Mouse (Mus musculus) right cerebral cortex, adult 18-20 months (tissue): ENCODE measurements around the gene Slc17a4.
A peak's percentile ranks its signal among the peaks of the same experiment; 100 is the strongest.

Source experiments
- DNase-seq: peaks from one replicate; pipeline ENCODE4 v3.0.0; 2022; ENCODE audit warnings: mixed read lengths

Gene Slc17a4

DNA sequence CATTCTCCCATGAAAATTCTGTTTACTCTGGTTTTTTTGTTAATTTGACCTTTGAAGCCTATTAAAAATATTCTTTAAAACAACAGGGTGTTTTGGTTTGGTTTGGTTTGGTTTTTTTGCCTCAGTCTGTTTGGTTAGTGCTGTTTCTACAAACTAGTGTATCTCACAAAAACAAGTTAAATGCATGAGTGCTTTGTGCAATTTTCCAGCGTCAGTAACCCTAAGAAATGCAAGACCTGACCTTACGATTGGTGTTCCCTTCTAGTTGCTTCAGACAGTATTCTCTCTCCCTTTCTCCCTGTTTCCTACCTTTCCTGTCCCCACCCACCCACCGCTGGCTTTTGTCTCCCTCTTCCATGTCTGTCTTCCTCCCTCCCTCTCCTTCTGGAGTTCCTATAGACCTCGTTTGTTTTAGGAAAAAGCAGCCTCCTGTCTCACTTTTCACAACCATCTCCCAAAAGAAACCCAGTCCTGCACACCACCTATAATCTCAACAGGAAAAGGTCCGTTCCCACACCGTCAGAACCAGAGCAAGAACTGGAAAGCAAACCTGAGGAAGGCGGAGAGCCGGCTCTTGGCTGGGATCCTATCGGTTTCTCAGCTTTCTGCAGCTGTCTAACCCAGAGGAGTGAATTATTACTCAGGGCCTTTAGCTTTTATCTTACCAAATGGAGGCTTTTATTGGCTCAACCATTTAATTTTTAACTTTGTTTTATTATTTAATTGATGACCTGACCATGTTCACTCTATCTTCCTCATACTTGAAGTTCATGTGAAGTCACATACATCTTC lies at the start of gene Slc17a4:
Gene Slc17a4, minus strand, starts transcription at position 634 of the 792 bp plus-strand sequence.
- no peak for DNase-seq

DNA sequence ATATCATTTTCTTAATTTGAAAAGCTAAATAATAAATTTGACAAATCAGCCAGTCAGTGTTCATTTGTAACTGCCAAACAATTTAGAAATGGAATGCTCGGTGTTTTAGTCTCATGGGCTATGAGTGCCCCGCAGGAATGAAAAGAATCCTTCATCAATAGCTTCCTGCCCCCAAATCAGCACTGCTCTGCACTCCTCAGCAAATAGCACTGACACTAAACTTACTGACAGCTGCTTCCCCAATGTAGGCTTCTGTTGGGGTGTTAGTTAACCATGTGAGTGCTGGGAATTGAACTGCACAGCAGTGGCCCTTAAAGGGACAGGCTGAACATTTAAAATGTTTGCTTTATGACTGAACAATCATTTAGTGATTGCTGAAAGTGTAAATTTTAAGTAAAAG lies 45.0 kb upstream of the Slc17a4 start:
- DNase-seq = no peak

DNA sequence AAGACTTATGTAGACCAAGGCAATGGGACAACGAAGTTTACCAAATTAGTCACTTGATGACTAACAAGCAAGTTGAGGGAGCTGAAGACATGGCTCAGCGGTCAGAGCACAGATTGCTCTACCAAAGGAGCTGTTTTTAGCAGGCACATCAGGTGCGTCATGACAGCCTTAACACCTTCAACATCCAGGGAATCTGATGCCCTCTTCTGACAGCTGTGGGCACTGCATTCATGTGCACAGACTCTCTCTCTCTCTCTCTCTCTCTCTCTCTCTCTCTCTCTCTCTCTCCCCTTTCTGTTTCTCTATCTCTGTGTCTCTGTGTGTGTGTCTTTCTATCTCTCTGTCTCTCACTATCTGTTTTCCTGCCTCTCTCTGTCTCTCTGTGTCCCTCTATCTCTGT lies 36.1 kb upstream of the Slc17a4 start:
- DNase-seq = no peak

DNA sequence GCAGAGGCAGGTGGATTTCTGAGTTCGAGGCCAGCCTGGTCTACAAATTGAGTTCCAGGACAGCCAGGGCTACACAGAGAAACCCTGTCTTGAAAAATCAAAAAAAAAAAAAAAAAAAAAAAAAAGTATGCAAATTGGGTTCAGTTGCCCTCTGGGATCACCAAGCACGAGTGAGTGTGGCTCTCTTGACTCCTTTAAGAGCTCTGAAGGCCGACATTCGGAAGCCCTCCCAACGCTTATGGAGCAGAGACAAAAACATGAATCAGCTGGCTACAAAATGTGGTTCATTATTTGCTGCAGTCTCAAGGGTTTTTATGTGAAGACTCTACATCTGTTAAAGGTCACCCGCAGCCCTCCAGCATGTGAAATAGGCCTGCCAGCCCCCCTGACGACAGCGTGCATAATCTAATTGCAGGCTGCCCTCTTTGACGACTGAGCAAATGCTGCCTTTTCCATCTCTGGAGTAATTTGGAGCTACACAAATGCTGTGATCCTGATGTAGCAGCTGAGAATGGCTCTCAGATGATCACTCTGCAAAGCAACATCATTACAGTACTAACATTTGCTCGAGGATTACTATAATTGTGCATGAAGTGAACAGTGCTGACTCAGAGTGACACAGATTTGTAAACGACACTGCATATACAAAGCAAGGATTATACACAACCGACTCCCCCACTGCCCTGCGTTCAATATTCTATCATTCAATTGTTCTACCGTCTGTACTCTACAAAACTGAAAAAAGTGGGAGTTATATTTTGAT lies 34.9 kb upstream of the Slc17a4 start:
- DNase-seq = no peak

DNA sequence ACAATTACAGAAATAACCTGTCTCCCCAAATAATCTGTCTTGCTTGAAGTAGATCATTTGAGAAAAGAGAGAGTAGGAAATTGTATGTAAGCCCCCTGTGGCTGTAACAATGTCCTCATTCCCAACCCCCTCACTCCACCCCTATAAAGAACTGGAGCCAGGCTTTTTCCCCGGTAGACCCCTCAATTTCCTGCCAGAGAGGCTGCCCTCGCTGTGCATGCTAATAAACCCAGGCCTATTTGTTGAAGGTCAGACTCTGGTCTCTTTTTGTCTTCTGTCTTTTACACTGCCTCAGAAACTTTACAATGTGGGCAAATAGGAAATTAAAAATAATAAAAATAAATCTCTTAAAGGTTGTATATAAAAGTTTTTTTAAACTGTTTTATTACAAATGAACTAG lies 31.4 kb upstream of the Slc17a4 start:
- DNase-seq = no peak

DNA sequence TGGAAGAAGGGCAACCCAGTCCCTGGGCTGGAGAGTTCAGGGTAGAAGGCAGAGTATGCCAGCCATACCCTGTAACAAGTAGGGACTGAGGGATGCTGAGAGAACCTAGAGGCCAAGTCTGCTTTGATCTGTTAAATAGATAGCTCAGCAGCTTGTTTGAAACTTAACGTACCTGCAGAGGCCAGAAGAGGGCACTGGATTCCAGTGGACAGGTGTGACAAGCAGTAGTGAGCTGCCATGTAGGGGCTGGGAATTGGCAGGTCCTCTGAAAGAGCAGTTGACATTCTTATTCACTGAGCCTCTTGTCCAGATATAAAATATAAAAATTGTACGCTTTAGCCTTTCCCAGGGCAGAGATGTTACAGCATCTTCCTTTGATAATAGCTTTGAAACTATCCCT lies 28.1 kb upstream of the Slc17a4 start:
- no peak for DNase-seq

DNA sequence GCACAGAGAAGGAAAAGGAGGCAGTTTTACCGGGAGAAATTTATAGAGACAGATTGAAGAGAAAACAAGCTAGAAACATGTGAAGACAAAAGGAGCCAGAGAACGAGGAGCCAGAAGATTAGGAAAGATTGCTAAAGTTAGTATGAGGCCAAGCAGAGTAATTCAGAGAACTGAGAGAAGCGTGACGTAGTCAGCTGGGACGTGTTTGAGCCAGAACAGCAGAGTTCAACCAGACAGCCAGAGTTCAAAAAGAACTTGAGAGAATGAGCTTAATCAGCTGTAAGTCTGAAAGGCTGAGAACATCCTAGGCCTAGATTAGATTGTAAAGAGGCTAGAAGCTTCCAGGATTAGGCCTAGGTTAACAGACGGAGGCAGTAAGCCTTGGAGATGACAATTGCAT lies 25.5 kb upstream of the Slc17a4 start:
- DNase-seq = no peak

DNA sequence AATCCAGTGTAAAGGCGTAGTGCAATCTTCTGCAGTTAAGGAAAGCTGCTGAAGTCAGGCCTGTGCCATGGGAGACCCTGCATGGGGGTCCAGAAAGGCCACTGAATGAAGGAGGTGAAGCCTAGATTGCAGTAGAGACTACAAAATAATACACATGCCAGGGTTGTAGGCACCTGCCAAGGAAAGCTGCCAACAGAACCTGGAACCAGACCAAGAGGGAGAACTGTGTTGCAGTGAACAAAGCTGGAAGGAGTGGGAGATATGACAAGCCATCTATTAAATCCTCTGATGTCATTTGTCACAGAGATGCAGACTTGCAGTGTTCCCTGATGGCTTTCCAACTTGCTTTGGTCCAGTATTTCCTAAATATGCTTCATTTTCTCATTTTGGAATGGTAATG lies 23.9 kb upstream of the Slc17a4 start:
- DNase-seq = peak; percentile 17

DNA sequence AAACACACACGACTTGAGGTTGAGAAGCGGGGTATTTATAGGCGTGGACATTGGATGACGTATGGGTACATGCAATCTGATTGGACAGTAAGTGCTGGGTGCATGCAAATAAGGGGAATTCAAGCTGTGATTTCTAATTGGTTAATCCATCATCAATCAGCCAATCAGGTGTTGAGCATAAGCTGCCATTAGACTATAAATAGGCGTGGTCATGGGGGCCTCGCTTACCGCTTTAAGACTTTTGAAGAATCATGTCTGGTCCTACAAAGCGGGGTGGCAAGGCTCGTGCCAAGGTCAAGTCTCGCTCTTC lies 19.4 kb upstream of the Slc17a4 start, which contains the start of gene Hist1h2aa:
Gene Hist1h2aa, plus strand, starts transcription at position 252 of the 310 bp plus-strand sequence.
- DNase-seq = no peak

DNA sequence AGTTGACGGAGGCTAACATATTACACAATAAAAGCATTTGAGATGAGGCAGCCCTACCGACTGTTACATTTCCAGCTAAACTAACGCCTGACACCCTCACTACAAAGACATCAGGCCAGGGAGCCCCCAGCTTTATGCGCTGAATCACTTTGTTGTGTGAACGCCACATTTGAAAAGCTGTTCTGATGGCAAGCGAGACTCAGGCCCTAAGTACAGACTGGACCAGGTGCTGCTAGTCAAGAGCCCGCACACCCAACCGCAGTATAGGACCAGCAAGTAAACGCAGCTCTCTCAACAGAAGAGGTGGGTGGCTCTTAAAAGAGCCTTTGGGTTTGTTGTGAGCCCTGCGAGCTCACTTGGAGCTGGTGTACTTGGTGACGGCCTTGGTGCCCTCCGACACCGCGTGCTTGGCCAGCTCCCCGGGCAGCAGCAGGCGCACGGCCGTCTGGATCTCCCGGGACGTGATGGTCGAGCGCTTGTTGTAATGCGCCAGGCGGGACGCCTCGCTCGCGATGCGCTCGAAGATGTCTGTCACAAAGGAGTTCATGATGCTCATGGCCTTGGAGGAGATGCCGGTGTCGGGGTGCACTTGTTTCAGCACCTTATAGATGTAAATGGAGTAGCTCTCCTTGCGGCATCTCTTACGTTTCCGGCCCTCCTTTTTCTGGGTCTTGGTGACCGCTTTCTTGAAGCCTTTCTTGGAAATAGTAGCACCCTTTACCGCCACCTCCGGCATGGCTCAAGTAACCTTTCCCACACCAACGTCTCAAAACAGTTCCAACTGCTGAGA lies 18.8 kb upstream of the Slc17a4 start, which contains the start of gene Hist1h2ba:
Gene Hist1h2ba, minus strand, starts transcription at position 736 of the 790 bp plus-strand sequence.
- DNase-seq = no peak

DNA sequence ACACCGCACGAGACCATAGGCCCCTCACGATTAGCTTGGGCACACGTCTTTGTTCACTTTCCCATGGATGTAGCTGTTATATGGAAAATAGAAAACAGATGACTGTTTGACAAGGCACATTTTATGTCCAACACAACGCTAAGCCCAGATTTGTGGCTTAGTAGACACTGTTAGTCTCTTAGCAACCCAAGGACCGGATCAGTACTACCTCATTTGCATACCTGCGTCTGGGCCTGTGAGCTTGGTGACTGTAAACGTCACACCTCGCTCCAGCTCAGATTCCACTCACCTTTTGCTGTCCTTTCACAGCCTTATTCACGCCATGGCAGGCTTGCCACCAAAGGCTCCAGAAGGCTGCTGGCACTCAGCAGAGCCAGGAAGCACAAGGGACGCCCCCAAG lies 16.1 kb upstream of the Slc17a4 start:
- DNase-seq = no peak

DNA sequence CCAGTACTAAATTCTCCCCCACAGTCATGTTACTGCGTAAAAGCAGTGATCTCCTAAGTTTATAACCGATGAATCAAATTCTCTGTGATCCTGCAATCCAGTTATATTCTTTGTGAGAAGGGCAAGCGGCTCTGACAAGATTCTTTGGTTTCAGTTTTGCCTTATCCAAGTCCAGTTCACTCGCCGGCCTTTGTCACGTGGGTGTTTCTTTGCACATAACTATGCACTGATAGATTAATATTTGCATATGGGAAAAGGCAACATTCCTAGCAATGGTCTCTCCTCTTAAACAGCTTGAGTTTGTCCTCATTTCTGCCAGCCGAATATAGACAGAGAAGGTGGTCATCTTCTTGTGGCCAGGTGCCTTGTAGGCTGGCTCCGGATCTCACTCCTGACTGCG lies 15.7 kb upstream of the Slc17a4 start:
- no peak for DNase-seq

DNA sequence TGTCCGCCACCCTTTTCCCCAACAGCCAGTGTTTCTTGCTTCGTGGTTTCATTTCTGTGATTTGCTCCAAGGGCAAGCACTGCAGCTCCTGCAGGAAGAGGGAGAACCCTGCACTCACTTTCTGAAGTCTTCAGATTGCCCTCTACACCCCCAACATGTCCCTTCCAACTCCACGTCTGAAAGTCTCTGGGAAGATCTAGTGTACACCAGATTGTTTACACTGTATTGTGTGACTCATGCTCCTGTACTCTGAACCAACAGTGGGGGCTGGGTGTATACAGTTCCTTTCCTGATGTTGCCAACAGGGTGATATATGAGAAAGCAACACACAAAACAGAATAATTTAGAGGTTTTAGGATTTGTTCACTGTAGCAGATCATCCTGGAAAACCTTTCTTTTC lies 13.8 kb upstream of the Slc17a4 start:
- no peak for DNase-seq

DNA sequence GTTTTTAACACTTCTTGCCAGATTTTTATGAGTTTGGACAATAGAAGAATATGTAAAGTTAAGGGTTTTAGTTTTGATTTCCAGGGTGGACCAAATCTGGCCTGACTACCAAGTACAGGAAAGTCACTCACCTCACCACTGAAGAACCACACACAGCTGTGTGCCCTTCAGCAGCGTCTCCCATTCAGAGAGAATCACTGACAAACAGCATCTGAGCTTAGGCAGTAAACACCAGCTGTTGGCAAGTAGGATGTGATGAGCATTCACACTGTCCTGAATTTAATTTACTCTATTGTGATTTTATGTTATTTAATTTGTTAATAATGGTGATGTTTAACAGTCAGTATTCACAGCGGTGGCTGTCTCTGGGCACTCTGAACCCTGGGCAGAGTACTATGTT lies 11.0 kb upstream of the Slc17a4 start:
- no peak for DNase-seq

DNA sequence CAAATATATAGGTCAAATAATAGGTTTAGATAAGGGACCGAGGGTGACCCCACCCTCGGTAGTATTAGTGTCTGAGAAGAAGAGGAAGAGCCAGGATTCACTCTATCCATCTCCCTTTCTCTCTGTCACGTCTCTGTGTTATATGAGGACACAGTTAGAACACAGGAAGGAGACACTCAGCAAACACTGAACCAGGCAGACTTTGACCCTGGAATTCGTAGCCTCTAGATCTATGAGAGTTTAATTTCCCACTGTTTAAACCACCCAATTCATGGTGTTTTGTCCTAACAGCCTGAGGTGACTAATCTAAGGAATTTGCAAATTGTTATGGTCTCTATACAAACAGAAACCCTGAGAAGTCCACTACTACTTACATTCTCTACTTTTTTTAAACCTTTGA lies 2.9 kb upstream of the Slc17a4 start:
- DNase-seq = no peak

DNA sequence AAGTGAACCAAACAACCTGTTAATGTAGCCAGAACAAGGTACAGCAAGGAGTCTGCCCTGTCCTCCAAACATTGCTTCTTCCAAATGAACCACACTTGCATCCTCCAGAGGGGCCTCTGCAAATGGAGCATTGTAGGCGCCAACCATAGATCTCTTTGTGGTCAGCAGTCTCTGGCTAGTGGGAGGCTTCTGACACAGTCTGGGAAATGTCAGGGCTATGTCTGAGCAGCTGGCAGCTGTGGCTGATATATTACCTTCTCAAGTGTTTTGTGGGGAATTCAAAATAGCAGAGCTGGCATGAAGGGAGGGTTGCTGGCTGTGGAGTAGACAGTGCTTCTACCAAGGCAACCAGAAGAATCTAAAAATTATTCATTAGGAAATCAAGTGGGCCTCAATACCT lies 1.3 kb upstream of the Slc17a4 start:
- no peak for DNase-seq

DNA sequence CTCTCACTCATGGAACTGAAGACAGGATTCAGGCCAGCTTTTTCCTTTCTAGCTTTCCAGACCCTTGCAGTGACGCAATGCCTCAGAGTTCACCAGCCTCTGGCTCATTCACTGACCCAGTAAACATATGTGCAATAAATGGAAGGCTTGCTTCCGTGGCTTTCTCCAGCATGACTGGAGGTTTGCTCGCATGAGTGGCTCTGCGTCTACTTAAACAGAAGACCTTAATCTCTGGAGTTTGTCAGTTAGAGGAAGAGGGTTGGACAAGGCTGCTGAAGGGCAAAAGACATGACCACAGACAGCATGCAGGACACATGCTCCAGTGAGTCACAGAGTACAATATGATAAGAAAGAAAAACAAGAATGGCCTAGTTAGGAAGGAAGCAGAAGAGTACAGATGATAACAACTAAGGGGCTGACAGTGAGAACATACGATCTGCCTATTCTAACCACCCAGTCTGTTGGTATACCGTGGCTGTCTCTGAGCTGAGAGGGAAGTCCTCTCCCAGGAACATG lies 960 bp downstream of the Slc17a4 start:
- DNase-seq = no peak

DNA sequence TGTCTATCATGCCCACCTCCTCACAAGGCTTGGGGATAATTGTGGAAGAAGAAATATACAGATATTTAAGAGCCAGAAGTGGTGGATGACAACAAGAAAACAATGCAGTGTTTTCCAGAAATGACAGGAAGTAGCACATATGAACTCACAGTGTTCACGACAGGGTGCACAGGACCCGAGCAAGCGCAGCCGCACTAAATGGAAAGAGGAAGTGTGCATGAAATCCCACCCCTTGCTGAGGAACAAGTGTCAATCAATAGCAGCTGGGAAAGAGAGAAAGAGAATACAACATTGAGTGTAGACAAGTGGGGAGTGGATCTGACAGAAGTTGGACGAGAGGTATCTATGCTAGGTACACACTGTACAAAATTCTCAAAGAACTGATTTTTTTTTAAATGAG lies 3.5 kb downstream of the Slc17a4 start:
- DNase-seq = no peak

DNA sequence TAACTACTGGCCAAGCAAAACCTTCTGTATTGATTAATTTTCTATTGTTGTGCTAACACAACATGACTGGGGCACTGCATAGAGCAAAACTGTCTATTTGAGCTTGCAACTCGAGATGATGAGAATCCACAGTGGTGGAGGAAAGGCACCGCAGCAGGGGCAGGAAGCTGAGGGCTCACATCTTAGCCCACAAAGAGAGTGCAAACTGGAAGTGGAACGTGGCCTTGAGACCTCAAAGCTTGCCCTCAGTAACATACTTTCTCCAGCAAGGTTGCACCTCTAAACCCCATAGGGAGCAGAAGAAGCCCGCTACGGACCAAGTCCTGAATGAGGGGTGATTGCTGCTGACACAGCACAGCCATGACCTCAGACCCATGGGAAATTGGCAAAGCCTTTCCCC lies 4.7 kb downstream of the Slc17a4 start:
- DNase-seq = no peak

DNA sequence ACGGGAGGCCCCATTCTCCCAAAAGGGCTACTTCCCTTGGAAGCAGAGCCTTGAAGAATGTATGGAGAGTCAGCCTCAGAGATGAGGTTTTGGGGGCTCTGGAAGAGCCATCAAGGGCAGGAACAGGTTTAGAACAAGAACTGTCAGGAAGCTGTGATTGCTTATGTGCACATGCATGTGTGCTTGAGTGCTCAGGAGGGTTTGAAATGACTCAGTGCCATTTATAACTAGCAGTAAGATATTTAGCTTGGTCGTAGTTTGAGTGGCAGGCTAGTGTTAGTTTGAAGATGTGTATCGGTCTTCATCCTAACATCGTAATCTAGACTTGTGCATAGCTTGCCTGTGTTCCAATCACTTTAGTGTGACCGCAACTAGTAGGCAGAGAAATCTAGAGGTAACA lies 7.9 kb downstream of the Slc17a4 start:
- no peak for DNase-seq

DNA sequence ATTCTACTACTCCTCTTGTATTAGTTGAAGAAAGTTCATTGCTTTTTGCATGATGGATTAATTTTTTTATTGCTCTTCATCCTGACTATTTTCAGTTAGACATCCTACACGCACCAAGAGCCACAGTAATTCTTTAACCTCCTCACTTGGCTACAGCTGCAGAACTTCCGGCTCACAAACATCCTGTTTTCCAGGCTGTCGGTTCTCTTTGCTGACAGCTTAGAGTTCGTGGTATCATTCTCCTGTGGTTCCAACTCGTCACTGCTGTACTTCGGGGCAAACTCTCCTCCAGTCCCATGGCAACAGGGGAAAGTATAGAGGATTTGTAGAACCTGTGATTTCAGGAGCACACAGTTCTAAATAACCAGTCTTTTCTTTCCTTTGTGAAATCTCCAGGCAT lies 16.6 kb downstream of the Slc17a4 start:
- no peak for DNase-seq

DNA sequence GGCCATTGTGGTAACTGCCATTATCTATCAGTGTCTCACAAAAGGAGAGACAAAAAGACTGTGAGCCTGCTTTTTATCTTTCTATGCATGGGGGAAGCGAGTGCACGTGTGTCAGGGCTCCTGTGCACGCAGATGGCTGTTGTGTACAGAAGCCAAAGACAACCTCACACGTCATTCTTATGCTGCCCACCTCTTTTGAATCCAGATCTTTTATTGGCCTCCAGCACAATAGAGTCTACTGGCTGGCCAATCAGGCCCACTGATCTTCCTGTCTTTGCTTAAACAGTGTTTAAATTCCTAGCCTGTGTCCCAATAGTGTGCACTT lies 21.6 kb downstream of the Slc17a4 start:
- no peak for DNase-seq

DNA sequence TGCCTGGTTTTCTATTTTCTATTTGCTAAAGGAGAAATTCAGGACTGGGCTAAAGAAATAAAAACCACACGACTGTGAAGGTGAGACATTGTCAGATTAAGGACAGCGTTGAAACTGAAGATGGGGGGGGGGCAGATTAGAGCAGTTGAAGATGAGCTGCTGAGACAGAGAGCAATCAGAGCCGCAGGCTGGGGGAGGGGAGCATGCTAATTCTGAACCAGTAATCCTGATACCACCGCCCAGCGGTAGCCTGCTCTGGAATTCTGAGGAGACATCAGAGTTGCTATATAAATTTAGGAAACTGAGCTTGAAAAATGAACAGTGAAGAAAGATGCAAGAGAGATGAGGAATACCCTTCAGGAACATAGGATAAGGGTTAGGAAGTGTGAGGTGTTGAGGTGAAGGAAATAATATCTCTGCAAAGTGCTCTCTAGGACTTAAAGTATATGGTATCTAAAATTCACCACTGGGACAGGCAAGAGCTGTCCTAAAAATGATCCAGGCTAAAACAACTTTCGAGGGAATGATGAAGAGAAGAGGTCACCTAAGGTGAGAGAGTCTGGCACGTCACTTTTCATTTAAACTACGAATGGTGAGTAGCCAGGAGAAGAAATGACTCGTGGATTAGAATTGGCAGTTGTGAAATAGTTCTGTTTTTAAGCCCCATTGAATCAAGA lies 22.1 kb downstream of the Slc17a4 start:
- DNase-seq = no peak
